Mouse (Mus musculus) T-helper 1 cell (primary cell): Measurements from ENCODE around the gene Gsx1.

Source experiments
- in situ Hi-C: fragments of 300-600 bp; cut with MboI, MseI; formaldehyde crosslinking; loops from one replicate; pipeline ENCODE4 v1.15.1; 2025; ENCODE audit warnings: high pct_unique_total_duplicates

The Gsx1 gene

GRCm38 (mm10) chr5:147188571-147188975, at the start of gene Gsx1:
TSS of gene Gsx1 (plus strand) at chr5:147188696.
- in situ Hi-C loops, result no loop called here

GRCm38 (mm10) chr5:147147340-147147739, 41.2 kb upstream of the Gsx1 start:
- in situ Hi-C loops, result no loop called here

GRCm38 (mm10) chr5:147154806-147155371, 33.6 kb upstream of the Gsx1 start:
- in situ Hi-C loops, result no loop called here

DNA sequence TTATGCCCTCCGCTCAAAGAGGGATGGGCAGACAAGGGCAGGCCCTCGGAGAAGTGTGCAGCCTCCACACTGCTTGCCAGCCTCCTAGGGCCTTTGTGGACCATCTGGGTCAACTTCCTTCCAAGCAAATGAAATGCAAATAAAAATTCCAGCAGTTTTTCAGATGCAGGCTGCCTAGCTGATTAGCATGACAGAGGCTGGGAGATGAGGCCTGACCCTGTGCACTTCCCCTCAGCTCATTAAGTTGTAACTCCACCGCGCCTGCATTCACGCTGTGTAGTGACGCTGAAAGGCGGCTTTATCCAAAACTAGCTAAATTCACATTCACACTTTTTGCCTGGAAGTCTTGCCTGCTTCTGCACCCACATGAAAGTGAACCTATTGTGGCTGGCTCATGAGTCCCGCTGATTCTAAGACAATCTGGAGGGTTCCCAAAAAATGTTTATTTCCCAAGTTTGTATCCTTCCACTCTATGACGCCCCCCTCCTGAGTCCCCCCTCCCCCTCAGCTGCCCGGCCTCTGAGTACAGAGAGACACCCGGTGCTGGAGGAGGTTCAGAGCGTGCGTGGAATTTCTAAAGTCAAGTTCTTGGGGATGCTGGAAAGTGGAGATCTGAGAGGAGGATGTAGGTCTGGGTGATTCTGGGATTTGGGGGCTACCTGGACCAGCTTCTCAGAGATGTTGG, 32.9 kb upstream of the Gsx1 start:
- in situ Hi-C loops, result no loop called here

DNA sequence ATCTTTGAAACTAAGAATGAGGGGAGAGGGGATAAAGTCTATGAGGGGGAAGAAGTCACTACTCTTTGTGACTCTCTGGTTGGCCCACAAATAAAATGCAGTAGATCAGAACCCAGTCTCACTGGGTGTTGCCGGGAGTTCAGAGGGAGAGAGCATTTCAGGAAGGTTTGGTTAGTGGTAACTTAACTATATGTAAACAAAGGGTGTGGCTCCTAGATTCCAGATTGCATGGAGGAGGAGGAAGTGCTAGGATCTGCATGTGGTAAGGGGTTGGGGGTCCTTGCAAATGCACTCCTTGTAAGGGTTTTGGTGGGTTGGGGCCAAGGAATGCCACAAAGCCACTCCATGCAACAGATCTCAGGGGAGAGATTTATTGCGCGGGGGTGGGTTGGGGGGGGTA, 32.1 kb upstream of the Gsx1 start:
- in situ Hi-C loops, result no loop called here

GRCm38 (mm10) chr5:147157441-147157840, 31.1 kb upstream of the Gsx1 start:
- in situ Hi-C loops, result no loop called here

GRCm38 (mm10) chr5:147159320-147159719, 29.2 kb upstream of the Gsx1 start:
- in situ Hi-C loops, result no loop called here

GRCm38 (mm10) chr5:147159792-147160191, 28.7 kb upstream of the Gsx1 start:
- in situ Hi-C loops, result no loop called here

- in situ Hi-C loops, result no loop called here
Measured at GRCm38 (mm10) chr5:147165060-147165459, 23.4 kb upstream of the Gsx1 start.

GRCm38 (mm10) chr5:147170088-147170487, 18.4 kb upstream of the Gsx1 start:
- in situ Hi-C loops, result no loop called here

DNA sequence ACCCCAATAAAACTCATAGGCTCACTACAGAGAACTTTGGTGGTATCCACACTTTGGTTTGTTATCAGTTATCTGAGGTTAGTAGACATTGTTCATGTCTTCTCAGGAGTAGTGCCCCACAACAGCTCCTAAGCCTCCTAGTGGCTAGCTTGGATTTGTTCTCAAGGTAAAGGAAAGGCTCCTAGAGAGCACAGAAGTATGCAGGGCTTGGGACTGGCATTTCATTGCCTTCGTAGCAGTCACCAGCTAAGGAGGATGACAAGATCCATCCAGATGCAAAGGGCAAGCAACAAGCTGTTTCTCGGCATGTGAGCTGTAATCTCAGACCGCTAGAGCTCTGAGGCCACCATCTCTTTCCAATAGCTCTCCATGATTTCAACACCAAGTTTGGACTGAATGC, 14.4 kb upstream of the Gsx1 start:
- in situ Hi-C loops, result no loop called here

GRCm38 (mm10) chr5:147185174-147185915, 3.2 kb upstream of the Gsx1 start:
- in situ Hi-C loops, result no loop called here

- in situ Hi-C loops, result no loop called here
Measured at GRCm38 (mm10) chr5:147186001-147186431, 2.5 kb upstream of the Gsx1 start.

- in situ Hi-C loops, result no loop called here
Measured at GRCm38 (mm10) chr5:147186781-147187551, 1.5 kb upstream of the Gsx1 start.

DNA sequence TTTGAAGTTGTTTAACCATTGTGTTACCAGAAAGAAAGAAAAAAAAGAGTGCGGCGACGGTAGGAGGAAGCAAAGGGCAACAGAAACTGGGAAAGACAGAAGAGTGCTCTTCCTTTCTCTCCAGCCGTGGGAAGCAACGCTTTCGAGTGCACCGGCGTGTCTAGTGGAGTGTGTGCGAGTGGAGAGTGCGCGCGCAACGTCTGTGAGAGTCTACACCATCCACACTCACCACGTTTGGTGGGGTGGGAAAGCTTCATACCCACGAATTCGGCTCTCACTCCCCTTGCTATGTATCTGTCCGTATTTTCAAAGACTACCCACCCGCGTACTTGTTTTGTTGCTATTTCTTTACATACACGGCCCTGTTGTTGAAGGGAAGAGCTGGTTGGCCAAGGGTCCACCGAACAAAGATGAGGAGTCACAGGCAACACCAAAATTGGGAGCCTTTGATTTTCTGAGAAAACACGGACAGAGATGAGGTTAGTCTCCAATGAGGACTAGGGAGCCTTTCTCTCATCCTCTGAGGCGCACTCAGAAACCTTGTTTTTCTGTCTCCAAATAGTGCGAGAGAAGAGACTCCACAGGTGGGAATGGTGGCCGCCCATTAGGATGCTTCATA, 835 bp upstream of the Gsx1 start:
- in situ Hi-C loops, result no loop called here

DNA sequence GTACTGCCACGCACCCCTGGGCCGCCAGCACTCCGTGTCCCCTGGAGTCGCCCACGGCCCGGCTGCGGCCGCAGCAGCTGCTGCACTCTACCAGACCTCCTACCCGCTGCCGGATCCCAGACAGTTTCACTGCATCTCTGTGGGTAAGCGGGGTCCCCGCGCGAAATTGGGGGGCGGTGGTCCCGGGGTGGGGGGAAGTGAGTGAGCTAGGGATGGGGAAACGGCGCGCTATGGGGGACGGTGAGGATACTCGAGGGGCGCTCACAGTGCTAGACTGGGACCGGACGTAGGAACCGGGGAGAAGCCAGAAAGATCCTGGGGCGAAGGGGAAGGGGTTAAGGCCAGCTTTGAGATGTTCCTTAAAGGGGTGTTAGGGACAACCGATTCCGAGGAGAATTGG, 660 bp downstream of the Gsx1 start:
- in situ Hi-C loops, result no loop called here

- in situ Hi-C loops, result no loop called here
Measured at GRCm38 (mm10) chr5:147189836-147190602, 1.5 kb downstream of the Gsx1 start.

DNA sequence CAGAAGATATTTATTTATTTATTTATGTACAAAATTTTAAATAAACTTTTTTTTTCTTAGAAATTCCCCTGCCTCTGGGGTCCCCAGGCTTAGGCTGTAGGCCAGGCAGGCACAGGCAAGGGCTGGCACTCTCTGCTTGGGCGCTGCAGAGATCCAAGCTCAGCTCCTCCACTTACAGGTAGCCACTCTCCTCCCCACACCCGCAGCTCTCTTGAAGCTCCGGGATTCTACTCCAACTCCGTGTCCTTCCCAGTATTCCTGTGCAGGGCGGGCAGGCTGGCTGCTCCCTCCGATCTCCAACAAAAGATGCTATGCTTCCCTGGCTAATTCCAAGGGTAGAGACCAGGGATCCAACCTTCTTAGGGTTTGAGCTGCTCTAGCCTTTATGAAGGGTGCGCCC, 2.4 kb downstream of the Gsx1 start:
- in situ Hi-C loops, result no loop called here

GRCm38 (mm10) chr5:147191801-147192575, 3.5 kb downstream of the Gsx1 start:
- in situ Hi-C loops, result no loop called here

GRCm38 (mm10) chr5:147192576-147192960, 4.1 kb downstream of the Gsx1 start:
- in situ Hi-C loops, result no loop called here
